Mouse (Mus musculus) stomach, embryonic 16.5 days (tissue): ENCODE data around the gene Cdon. TPM values are rescaled to one million over a fixed set of nuclear protein-coding genes. Genes with fewer than 3 reads are reported as not detected.

Experiments
- ATAC-seq: fragments of 200-750 bp; cut with Nextera tagmentation; 2 replicates; pipeline ENCODE4 v1.8.0; 2017; ENCODE audit warnings: moderate number of reproducible peaks, moderate TSS enrichment; ENCODE audit not compliant: insufficient read depth, low FRiP score
- H3K27ac ChIP-seq: fragments of 300-500 bp; sonication (generic); 2 replicates; pipeline ENCODE4 v1.5.1; 2014; ENCODE audit warnings: low read length
- H3K27me3 ChIP-seq: fragments of 300-500 bp; sonication (generic); 2 replicates; pipeline ENCODE4 v1.6.1; 2014; ENCODE audit warnings: low read length, control low read depth, mixed read lengths; ENCODE audit not compliant: control insufficient read depth, insufficient read depth
- H3K36me3 ChIP-seq: fragments of 300-500 bp; sonication (generic); 2 replicates; pipeline ENCODE4 v1.6.1; 2014; ENCODE audit warnings: low read length; ENCODE audit not compliant: control insufficient read depth, insufficient read depth
- H3K4me1 ChIP-seq: fragments of 300-500 bp; sonication (generic); 2 replicates; pipeline ENCODE4 v1.6.1; 2014; ENCODE audit warnings: low read length, control low read depth, mixed read lengths; ENCODE audit not compliant: control insufficient read depth, insufficient read depth
- H3K4me2 ChIP-seq: fragments of 300-500 bp; sonication (generic); 2 replicates; pipeline ENCODE4 v1.6.1; 2014; ENCODE audit warnings: low read depth, low read length, mixed read lengths
- H3K4me3 ChIP-seq: fragments of 300-500 bp; sonication (generic); replicated peaks from 2 replicates; pipeline ENCODE4 v1.5.1; 2014; ENCODE audit warnings: mild to moderate bottlenecking, low read length
- H3K9ac ChIP-seq: fragments of 300-500 bp; sonication (generic); 2 replicates; pipeline ENCODE4 v1.6.1; 2014; ENCODE audit warnings: low read length
- H3K9me3 ChIP-seq: fragments of 300-500 bp; sonication (generic); replicated peaks from 2 replicates; pipeline ENCODE4 v1.6.1; 2016; ENCODE audit warnings: low read length, control low read depth; ENCODE audit not compliant: control insufficient read depth
- WGBS: fragments of 180-500 bp; shearing (Covaris S2); extraction: QIAGEN DNeasy Blood & Tissue Kit; methylation state at CpG from one replicate; pipeline ENCODE4 v1.1.7; 2014; 5-methylcytosine and 5-hydroxymethylcytosine counted together
- polyA plus RNA-seq: library from polyadenylated mRNA; unstranded; fragments of >200 nt; fragmentation: Nextera tagmentation; extraction: Ambion mirVana; gene quantifications from 2 replicates; pipeline ENCODE4 v1.2.1, GENCODE M21; 2015

Cdon gene
- polyA plus RNA-seq, 1 experiment from 2014 or later = 7.6 TPM

GRCm38 (mm10) chr9:35499946-35500345 is 79.0 kb downstream of the Cdon start:
- H3K36me3 ChIP-seq = no peaks in the 10 kb centered on the region
- no peak overlapping the region for H3K4me3 ChIP-seq
- no peak overlapping the region for H3K4me2 ChIP-seq
- no peak overlapping the region for H3K27ac ChIP-seq
- H3K4me1 ChIP-seq = no peaks in the 10 kb centered on the region
- no peaks in the 10 kb centered on the region for H3K9me3 ChIP-seq
- ATAC-seq = no peak
- 76% methylated on average over 6 of the region's 6 CpGs for WGBS
- H3K9ac ChIP-seq = no peak overlapping the region
- H3K27me3 ChIP-seq = no peaks in the 10 kb centered on the region

DNA sequence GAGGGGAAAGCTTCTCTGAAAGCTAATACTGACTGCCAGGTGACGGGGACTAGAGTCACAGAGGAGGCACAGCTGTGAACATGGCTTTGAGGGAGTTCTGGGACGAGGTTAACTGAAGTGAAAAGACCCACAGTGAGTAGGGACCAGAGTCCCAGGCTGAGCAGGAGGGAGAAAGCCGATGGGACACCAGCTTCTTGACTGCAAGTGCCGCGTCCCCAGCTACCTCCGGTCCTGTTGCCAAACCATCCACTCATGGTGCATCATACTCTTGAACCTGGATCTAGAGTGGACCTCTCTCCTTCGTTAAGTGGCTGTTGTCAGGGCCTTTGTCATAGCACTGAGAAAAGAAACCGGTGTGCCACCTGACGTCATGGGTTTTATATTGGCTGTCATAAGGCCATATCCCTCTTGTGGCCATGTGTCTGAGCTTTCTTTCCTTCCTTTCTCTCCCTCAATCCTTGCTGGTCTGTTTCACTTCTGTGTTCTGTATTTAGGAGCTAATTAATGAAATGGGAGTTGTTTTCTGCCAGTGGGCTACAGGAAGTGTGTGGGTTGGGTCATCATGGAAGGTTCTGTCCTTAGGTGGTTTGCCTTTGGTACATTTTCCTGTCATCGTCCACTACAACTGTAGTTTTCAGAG is 81.6 kb downstream of the Cdon start:
- Histone ChIP-seq H3K4me3 (no peak overlapping the region), H3K9me3 (no peaks in the 10 kb centered on the region), H3K36me3 (0 out of 2 replicates have a peak, but pooled peaks cover 4% of the 10 kb centered on the region), H3K27me3 (no peaks in the 10 kb centered on the region), H3K27ac (no peak overlapping the region), H3K9ac (no peak overlapping the region), H3K4me2 (no peak overlapping the region), H3K4me1 (no peaks in the 10 kb centered on the region)
- WGBS = 91% methylated on average over 10 of the region's 10 CpGs
- ATAC-seq = no peak

- Histone ChIP-seq H3K4me1 (0 out of 2 replicates have a peak, but pooled peaks cover 3% of the 10 kb centered on the region), H3K36me3 (0 out of 2 replicates have a peak, but pooled peaks cover 4% of the 10 kb centered on the region), H3K4me2 (no peak overlapping the region), H3K4me3 (no peak overlapping the region), H3K9me3 (no peaks in the 10 kb centered on the region), H3K9ac (no peak overlapping the region), H3K27ac (0 out of 2 replicates have a peak overlapping the region, but pooled peaks have one; percentile 5), H3K27me3 (no peaks in the 10 kb centered on the region)
- ATAC-seq = peak; percentile 42; the same call in 1 of the 2 replicates
- WGBS = 39% methylated on average over 8 of the region's 8 CpGs
Measured at GRCm38 (mm10) chr9:35508234-35508633, 87.3 kb downstream of the Cdon start.

GRCm38 (mm10) chr9:35513900-35514299 is 93.0 kb downstream of the Cdon start:
- Histone ChIP-seq H3K4me2 (no peak overlapping the region), H3K27me3 (no peaks in the 10 kb centered on the region), H3K4me1 (no peaks in the 10 kb centered on the region), H3K9ac (no peak overlapping the region), H3K36me3 (no peaks in the 10 kb centered on the region), H3K4me3 (no peak overlapping the region), H3K9me3 (no peaks in the 10 kb centered on the region), H3K27ac (no peak overlapping the region)
- ATAC-seq = no peak
- WGBS = 81% methylated on average over 4 of the region's 4 CpGs

- Histone ChIP-seq H3K4me2 (no peak overlapping the region), H3K36me3 (no peaks in the 10 kb centered on the region), H3K27me3 (no peaks in the 10 kb centered on the region), H3K4me1 (no peaks in the 10 kb centered on the region), H3K9ac (no peak overlapping the region), H3K27ac (no peak overlapping the region), H3K4me3 (no peak overlapping the region), H3K9me3 (no peaks in the 10 kb centered on the region)
- ATAC-seq = no peak
- 87% methylated on average over 5 of the region's 5 CpGs for WGBS
Measured at GRCm38 (mm10) chr9:35516182-35516581, 95.3 kb downstream of the Cdon start.

DNA sequence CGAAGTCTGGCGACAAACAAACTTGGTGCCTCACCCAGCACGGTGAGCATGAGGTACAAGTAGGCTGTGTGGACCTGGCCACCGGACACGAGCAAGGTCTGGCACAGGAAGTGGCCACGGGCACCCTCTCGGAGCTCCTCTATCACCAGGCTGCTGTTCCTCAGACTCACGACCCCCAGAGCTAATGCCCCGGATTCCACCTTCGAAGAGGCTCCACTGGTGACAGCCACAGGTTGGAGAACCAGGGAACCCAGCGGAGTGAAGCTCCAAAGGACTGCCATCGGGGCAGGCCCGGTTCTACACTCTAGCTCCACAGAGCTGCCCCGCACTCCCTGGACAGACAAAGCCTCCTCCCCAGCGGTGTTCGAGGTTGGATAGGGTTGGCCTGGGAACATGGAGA is 95.8 kb downstream of the Cdon start:
- Histone ChIP-seq H3K27me3 (no peaks in the 10 kb centered on the region), H3K9ac (no peak overlapping the region), H3K27ac (no peak overlapping the region), H3K4me2 (no peak overlapping the region), H3K36me3 (no peaks in the 10 kb centered on the region), H3K4me1 (no peaks in the 10 kb centered on the region), H3K9me3 (no peaks in the 10 kb centered on the region), H3K4me3 (no peak overlapping the region)
- 91% methylated on average over 16 of the region's 16 CpGs for WGBS
- no peak for ATAC-seq

GRCm38 (mm10) chr9:35518169-35518568 is 97.2 kb downstream of the Cdon start, which contains the start of gene Gm1113:
Gene Gm1113, minus strand, starts transcription at chr9:35518269.
- no peaks in the 10 kb centered on the region for H3K9me3 ChIP-seq

DNA sequence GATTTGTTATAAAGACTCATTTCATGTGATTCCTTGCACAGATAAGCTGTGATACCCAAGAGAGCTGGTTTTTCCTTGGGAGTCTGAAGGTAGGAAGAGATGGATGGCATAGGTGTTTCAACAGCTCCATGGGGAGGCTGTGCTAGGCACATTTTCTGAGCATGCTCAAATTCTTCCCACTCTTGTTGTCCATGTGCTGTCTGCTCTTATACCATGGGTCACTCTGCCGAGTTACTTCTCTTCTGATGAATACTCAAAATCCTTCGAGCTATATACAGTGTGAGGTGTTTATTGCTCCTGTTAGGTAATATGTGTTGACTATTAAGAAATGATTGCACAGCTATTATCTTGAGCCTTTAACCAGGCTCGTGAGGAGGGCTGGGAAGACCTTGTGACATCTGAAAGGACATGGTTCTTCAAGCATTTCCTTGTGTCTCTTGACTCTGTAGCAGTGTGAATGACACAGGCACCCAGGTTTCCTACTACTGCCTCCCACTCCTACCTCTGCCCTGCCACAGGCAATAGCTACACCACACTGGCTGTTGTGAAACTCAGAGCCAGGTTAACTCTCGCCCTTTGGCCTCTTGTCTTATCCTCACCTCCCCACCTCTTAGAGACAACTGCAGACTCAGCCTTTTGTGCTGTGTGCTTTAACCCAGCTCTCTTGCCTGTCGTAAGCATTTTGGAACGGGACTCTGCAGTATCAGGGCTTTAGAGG is 99.9 kb downstream of the Cdon start:
- 68% methylated on average over 6 of the region's 6 CpGs for WGBS
- no peaks in the 10 kb centered on the region for H3K9me3 ChIP-seq
- H3K4me1 ChIP-seq = 0 out of 2 replicates have a peak, but pooled peaks cover 6% of the 10 kb centered on the region
- H3K27ac ChIP-seq = no peak overlapping the region
- no peak overlapping the region for H3K4me2 ChIP-seq
- ATAC-seq = peak; percentile 22; the same call in 1 of the 2 replicates
- H3K4me3 ChIP-seq = no peak overlapping the region
- no peaks in the 10 kb centered on the region for H3K27me3 ChIP-seq
- H3K36me3 ChIP-seq = no peaks in the 10 kb centered on the region
- no peak overlapping the region for H3K9ac ChIP-seq

More at GRCm38 (mm10) chr9:35518169-35518568, 97.2 kb downstream of the Cdon start, which contains the start of gene Gm1113:
- 63% methylated on average over 3 of the region's 3 CpGs for WGBS
- Histone ChIP-seq H3K4me2 (no peak within 1 kb of the TSS), H3K36me3 (no peaks in the 10 kb centered on the region), H3K27ac (no peak within 1 kb of the TSS), H3K4me3 (no peak within 1 kb of the TSS), H3K9ac (no peak within 1 kb of the TSS), H3K27me3 (no peaks in the 10 kb centered on the region), H3K4me1 (no peaks in the 10 kb centered on the region)
- ATAC-seq = no peak

DNA sequence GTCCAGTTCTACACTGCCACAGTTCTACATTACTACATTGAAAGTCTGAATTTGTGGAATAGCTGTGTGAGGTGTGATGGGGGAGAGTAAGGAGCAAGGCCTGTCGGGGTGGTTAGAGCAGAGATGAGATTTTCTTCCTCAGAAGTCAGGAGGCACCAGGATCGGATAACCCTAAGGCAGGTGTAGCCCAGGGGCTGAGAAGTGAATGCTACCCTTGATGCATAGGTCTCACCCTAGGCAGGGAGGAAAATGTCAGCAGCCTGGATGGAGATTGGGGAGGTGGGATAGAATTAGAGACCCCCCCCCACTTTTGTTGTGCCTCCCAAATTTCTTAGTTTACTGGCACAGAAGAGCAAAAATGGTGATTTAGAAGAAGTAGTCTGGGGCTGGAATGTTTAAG is 101.3 kb downstream of the Cdon start:
- WGBS = 70% methylated on average over 2 of the region's 2 CpGs
- H3K36me3 ChIP-seq = no peaks in the 10 kb centered on the region
- H3K9ac ChIP-seq = no peak overlapping the region
- H3K9me3 ChIP-seq = no peaks in the 10 kb centered on the region
- H3K4me1 ChIP-seq = 0 out of 2 replicates have a peak, but pooled peaks cover 6% of the 10 kb centered on the region
- no peak overlapping the region for H3K27ac ChIP-seq
- no peak overlapping the region for H3K4me2 ChIP-seq
- no peak for ATAC-seq
- H3K4me3 ChIP-seq = no peak overlapping the region
- H3K27me3 ChIP-seq = no peaks in the 10 kb centered on the region
